Mouse (Mus musculus) lung, embryonic 15.5 days (tissue): ENCODE measurements around the gene Slc12a9. TPM values are rescaled to one million over a fixed set of nuclear protein-coding genes. Genes with fewer than 3 reads are reported as not detected.

Experiments
- ATAC-seq: fragments of 200-750 bp; cut with Nextera tagmentation; 2 replicates; pipeline ENCODE4 v1.8.0; 2017; ENCODE audit warnings: moderate number of reproducible peaks, borderline replicate concordance; ENCODE audit not compliant: low FRiP score, low TSS enrichment; ENCODE audit errors: extremely low read depth
- H3K27ac ChIP-seq: fragments of 300-500 bp; sonication (generic); 2 replicates; pipeline ENCODE4 v1.5.1; 2015; ENCODE audit warnings: moderate library complexity, mild to moderate bottlenecking, inconsistent platforms
- H3K27me3 ChIP-seq: fragments of 300-500 bp; sonication (generic); 2 replicates; pipeline ENCODE4 v1.6.1; 2015; ENCODE audit warnings: inconsistent platforms
- H3K36me3 ChIP-seq: fragments of 300-500 bp; sonication (generic); 2 replicates; pipeline ENCODE4 v1.6.1; 2015; ENCODE audit warnings: inconsistent platforms
- H3K4me1 ChIP-seq: fragments of 300-500 bp; sonication (generic); 2 replicates; pipeline ENCODE4 v1.6.1; 2015; ENCODE audit warnings: inconsistent platforms
- H3K4me2 ChIP-seq: fragments of 300-500 bp; sonication (generic); 2 replicates; pipeline ENCODE4 v1.6.1; 2015; ENCODE audit warnings: inconsistent platforms, mild to moderate bottlenecking, moderate library complexity
- H3K4me3 ChIP-seq: fragments of 300-500 bp; sonication (generic); 2 replicates; pipeline ENCODE4 v1.5.1; 2015; ENCODE audit warnings: mild to moderate bottlenecking, inconsistent platforms
- H3K9ac ChIP-seq: fragments of 300-500 bp; sonication (generic); 2 replicates; pipeline ENCODE4 v1.6.1; 2015; ENCODE audit warnings: inconsistent platforms
- H3K9me3 ChIP-seq: fragments of 300-500 bp; sonication (generic); 2 replicates; pipeline ENCODE4 v1.6.1; 2016; ENCODE audit warnings: inconsistent platforms
- WGBS: fragments of 180-500 bp; shearing (Covaris S2); methylation state at CpG from one replicate; pipeline ENCODE4 v1.1.7; 2015; 5-methylcytosine and 5-hydroxymethylcytosine counted together
- polyA plus RNA-seq: library from polyadenylated mRNA; unstranded; fragments of >200 nt; fragmentation: Nextera tagmentation; extraction: Ambion mirVana; gene quantifications from 2 replicates; pipeline ENCODE4 v1.2.1, GENCODE M21; 2015

Gene Slc12a9
- polyA plus RNA-seq, 1 experiment from 2014 or later = 13.0 TPM

DNA sequence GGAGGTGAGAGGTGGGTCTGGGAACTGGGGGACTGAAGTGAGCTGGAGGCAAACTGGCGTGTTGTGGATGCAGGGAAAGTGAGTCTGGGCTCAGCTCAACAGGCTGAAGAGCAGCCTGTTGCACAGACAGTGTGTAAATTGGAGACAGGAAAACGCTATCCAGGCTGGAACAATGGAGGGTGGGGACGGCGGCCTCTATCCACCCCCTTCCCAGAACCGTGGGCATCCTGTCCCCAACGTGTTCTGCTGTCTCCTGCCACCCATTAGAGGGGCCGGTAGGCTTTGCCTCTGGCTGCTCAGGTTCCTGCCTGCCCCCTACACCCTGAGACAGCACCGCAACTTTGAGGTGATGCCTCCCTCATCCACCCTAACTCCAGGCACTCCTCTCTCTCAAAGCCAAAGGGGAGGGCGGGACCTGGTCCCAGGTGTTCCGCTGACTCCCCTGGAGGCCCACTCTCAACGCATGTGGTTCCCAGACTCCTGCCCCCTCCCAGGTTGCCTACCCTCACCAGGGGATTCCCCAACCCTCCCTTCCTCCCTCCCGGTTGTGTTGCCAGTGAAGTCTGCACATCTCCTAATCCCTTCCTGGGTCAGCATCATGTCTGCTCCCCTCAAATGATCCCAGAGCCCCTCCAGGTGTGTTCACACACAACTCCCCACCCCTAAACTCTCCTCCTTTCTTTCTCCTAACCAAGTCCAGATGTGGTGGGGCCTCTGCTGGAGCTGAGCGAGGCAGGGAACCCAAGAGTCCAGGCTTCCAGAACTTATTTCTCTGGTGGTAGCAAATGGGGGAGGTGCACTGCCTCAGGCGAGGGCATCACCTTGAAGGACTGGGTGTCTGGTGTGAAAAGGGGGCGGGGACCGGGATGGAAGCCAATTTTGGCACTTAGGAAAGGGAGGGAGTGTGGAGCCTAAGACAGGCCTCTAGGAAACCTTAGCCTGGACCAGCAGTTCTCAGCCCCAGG is 18.9 kb upstream of the Slc12a9 start:
- H3K36me3 ChIP-seq = peaks cover 37% of the 10 kb centered on the region
- H3K4me2 ChIP-seq = peak overlapping the region; percentile 94
- peak overlapping the region; percentile 99 for H3K27ac ChIP-seq
- no peaks in the 10 kb centered on the region for H3K9me3 ChIP-seq
- WGBS = 8% methylated on average over 16 of the region's 16 CpGs
- no peaks in the 10 kb centered on the region for H3K27me3 ChIP-seq
- H3K9ac ChIP-seq = peak overlapping the region; percentile 99
- peaks cover 47% of the 10 kb centered on the region for H3K4me1 ChIP-seq
- H3K4me3 ChIP-seq = peak overlapping the region; percentile 97
- no peak for ATAC-seq

DNA sequence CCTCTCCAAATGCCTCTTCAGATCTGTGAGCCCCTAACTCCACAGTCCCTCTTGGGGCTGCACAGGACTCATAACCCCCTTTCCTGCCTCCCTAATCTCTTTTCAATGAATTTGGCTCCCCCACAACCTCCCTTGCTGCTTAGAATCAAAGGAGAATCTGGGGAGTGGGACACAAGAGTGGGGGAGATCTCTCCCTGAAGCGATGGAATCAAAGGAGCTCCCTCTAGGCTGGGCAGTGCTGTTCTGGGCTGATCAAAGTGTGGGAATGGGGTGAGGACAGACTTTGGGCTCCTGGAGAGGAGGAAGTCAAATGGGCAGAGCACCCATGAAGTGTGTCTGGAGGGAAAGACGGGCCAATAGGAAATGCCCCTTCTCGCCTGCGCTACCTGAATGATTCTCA is 18.0 kb upstream of the Slc12a9 start:
- WGBS = 1% methylated on average over 4 of the region's 4 CpGs

DNA sequence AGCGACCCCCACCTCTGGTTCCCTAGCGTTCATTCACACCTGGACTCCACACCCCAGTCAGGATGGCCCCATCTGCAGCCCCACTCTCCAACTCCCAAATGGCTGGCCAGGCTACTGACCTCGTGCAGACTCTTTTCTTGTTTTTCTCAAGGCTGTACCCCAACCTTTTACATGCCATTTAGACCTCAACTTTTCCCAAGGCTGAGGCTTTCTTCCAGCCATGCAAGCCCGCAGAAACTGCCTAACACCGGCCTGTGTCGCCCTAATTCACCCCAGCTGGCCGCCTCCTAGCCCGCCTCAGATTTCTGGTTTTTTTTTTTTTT is 17.6 kb upstream of the Slc12a9 start:
- Histone ChIP-seq H3K9ac (peak overlapping the region; percentile 99), H3K27ac (peak overlapping the region; percentile 99), H3K4me3 (peak overlapping the region; percentile 97), H3K36me3 (peaks cover 27% of the 10 kb centered on the region), H3K4me2 (peak overlapping the region; percentile 94), H3K9me3 (no peaks in the 10 kb centered on the region), H3K4me1 (peaks cover 59% of the 10 kb centered on the region), H3K27me3 (no peaks in the 10 kb centered on the region)
- 3% methylated on average over 8 of the region's 8 CpGs for WGBS
- ATAC-seq = no peak

More for the DNA sequence above, 18.0 kb upstream of the Slc12a9 start:
- H3K36me3 ChIP-seq = peaks cover 30% of the 10 kb centered on the region
- H3K27me3 ChIP-seq = no peaks in the 10 kb centered on the region
- H3K4me1 ChIP-seq = peaks cover 56% of the 10 kb centered on the region
- H3K4me2 ChIP-seq = peak overlapping the region; percentile 94
- peak overlapping the region; percentile 99 for H3K9ac ChIP-seq
- H3K9me3 ChIP-seq = no peaks in the 10 kb centered on the region
- ATAC-seq = no peak
- H3K4me3 ChIP-seq = peak overlapping the region; percentile 97
- peak overlapping the region; percentile 99 for H3K27ac ChIP-seq

DNA sequence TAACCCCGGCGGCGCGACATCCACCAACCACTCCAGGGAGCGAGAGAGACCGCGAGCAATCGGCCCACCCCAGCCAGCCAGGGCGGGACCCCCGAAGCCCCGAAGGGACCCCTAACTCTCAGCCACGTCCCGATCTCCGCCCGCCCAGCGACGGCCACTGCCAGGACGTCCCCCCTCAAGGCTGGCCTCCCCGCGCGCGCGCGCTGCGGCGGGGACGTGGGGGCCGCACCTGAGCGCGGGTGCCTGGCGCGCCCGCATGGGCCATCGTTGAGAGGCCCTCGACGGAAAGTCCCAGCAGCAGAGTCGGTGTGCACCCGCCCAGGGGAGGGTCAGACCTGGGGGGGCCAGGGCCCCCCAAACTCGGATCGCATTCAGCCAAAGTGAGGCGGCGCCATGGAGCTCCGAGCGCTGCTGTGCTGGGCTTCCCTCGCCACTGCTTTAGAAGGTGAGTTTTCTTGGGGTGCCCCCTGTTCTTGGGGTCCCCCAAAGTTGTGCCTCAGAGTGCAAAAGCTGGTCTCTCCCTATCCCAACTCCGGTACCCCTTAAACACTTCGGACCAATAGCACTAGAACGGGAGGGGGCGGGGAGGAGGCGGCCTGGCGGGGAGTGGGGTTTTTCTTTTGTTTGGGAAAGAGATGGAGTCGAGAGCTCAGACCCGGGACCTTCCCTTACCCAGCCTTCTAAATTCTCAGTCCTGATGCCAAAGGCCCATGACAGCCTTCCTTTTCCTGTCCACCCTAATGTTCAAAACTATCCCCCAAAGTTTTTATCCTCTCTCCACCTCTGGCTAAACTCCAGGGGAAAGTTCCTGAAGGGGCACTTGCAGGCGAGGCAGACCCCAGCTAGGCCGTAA is 17.0 kb upstream of the Slc12a9 start:
- H3K9me3 ChIP-seq = no peaks in the 10 kb centered on the region
- WGBS = under 1% methylated on average over 55 of the region's 55 CpGs
- H3K4me1 ChIP-seq = peaks cover 64% of the 10 kb centered on the region
- H3K27ac ChIP-seq = peak overlapping the region; percentile 99
- H3K4me3 ChIP-seq = peak overlapping the region; percentile 97
- peak overlapping the region; percentile 94 for H3K4me2 ChIP-seq
- peaks cover 21% of the 10 kb centered on the region for H3K36me3 ChIP-seq
- no peaks in the 10 kb centered on the region for H3K27me3 ChIP-seq
- ATAC-seq = peak; percentile 41; the same call in 1 of the 2 replicates
- peak overlapping the region; percentile 99 for H3K9ac ChIP-seq

DNA sequence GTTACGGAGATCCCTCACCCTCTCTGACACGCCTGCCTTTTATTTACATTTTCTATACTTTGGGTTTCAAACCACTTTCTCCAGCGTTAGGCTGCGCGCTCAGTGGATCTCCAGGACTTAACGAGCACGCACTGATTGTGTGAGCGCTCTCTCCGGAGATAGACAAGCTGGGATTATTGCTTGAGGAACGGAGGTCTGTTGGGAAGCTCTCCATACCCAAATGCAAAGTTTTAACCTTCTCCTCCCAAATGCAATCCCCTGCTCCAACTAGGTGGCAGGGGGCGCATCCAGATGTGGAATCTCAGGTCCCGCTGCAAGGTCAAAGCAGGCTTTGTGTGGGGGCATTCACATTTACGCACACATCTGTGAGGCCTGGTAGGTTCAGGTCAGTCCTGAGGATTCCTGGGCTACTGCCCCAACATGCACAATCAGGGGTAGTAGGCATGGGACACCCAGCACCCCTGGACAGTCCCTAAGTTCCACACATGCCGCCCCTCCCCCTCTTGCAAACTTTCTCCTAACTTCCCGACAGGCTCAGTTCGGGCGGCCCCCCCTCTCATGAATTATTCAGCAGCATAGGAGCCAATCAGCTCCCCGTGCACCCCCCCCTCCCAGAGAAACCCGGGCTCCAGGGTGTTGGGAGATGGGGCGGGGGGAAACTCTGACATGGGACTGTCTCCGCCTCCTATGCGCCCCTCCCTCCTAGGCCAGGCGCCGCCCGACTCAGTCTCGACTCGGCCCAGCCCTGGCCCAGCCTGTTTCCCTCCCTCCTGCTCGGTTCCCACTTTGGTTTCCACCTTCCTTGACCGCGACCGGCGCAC is 16.2 kb upstream of the Slc12a9 start, which contains the start of gene Ephb4:
Gene Ephb4 (plus strand): TSS at position 726 of the 821 bp plus-strand sequence.
- no peaks in the 10 kb centered on the region for H3K9me3 ChIP-seq

DNA sequence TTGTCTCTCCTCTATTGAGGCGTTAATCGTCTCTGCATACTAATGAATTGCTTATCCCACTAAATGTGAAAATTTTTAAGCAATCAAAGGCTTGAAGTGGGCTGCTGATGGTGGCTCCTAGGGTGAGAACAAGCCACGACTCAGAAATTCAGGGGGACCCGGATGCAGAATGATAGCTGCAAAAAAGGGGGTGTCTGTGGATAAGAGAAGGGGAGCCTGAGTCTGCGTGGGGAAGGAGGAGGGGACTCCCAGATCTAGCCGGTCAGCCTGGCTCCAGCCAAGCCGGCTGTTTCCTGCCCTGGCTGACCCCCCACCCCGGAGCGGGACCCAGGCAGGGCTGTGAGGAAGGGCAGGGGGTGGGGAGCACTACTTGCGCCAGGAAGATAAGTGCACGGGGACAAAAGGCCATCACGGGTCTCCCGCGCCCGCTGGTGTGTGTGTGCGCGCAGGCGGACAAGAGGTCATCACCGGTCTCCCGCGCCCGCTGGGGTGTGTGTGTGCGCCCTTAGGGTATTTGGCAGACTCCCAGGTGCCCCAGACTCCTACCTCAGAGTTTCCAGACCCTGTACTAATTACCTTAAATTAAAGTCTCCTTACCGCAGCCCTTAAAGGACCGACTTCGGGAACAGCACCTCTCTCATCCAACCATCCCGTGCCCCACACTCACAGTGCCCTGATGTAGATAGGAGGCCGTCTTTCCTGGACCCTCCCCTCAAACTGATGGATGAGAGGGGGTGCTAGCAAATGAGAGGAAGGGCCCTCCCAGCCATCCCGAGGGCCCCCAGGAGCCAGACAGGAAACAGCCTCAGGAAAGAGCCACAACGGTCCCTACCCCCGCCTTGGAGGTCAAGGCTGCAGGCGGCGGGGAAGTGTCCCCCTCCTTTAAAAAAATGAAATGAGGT is 15.3 kb upstream of the Slc12a9 start:
- H3K9me3 ChIP-seq = no peaks in the 10 kb centered on the region
- H3K36me3 ChIP-seq = peaks cover 4% of the 10 kb centered on the region
- WGBS = 1% methylated on average over 33 of the region's 33 CpGs
- H3K27me3 ChIP-seq = no peaks in the 10 kb centered on the region
- H3K9ac ChIP-seq = peak overlapping the region; percentile 36
- peak overlapping the region; percentile 94 for H3K4me2 ChIP-seq
- H3K27ac ChIP-seq = peak overlapping the region; percentile 99
- peak overlapping the region; percentile 97 for H3K4me3 ChIP-seq
- peaks cover 71% of the 10 kb centered on the region for H3K4me1 ChIP-seq
- ATAC-seq = peak; percentile 43

More for the DNA sequence above, 16.2 kb upstream of the Slc12a9 start, which contains the start of gene Ephb4:
- peak; percentile 95 for ATAC-seq
- Histone ChIP-seq H3K9ac (peak within 1 kb of the TSS; percentile 99), H3K27ac (peak within 1 kb of the TSS; percentile 99), H3K36me3 (peaks cover 12% of the 10 kb centered on the region), H3K27me3 (no peaks in the 10 kb centered on the region), H3K4me3 (peak within 1 kb of the TSS; percentile 97), H3K4me2 (peak within 1 kb of the TSS; percentile 94), H3K4me1 (peaks cover 72% of the 10 kb centered on the region)
- under 1% methylated on average over 30 of the region's 32 CpGs for WGBS

DNA sequence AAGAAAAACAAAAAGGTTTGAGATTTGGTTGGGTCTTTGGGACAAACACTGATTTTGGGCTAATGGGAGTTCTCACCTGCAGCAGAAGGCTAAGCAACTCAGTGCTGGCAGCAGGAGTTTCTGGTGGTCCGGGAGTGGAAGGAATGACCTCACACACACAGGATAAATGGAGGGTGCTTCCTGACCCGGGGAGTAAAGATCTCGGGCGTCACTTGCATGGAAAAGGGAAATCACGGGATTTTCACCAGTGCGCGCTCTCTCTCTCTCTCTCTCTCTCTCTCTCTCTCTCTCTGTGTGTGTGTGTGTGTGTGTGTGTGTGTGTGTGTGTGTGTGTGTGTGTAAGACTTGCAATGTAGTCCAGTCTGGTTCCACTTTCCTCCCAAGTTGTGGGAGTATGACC is 14.5 kb upstream of the Slc12a9 start:
- no peak overlapping the region; the same call in 1 of the 2 replicates for H3K4me3 ChIP-seq
- WGBS = 11% methylated on average over 7 of the region's 7 CpGs
- H3K4me2 ChIP-seq = peak overlapping the region; percentile 94
- H3K9me3 ChIP-seq = no peaks in the 10 kb centered on the region
- H3K27ac ChIP-seq = peak overlapping the region; percentile 99
- H3K27me3 ChIP-seq = no peaks in the 10 kb centered on the region
- H3K4me1 ChIP-seq = peaks cover 72% of the 10 kb centered on the region
- no peak overlapping the region for H3K9ac ChIP-seq
- no peaks in the 10 kb centered on the region for H3K36me3 ChIP-seq
- ATAC-seq = no peak

DNA sequence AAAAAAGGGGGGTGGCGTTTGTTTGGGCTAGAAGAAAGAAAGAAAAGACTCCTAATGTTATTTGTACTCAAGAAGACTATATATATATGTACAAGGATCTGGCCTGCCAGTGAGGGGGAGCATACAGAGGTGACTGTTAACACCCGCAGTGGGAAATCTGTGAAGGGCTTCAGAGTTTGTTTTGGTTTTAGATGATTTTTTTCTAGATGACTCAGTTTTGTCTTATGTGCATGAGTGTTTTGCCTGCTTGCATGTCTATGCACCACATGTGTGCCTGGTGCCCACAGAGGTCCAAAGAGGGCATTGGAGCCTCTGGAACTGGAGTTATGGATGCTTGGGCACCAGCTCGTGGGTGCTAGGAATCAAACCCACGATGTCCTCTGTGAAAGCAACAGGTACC is 13.6 kb upstream of the Slc12a9 start:
- WGBS = 55% methylated on average over 4 of the region's 4 CpGs
- H3K36me3 ChIP-seq = no peaks in the 10 kb centered on the region
- no peak overlapping the region for H3K9ac ChIP-seq
- H3K4me3 ChIP-seq = no peak overlapping the region
- H3K4me1 ChIP-seq = peaks cover 69% of the 10 kb centered on the region
- ATAC-seq = no peak
- no peak overlapping the region for H3K4me2 ChIP-seq
- H3K27me3 ChIP-seq = no peaks in the 10 kb centered on the region
- H3K27ac ChIP-seq = peak overlapping the region; percentile 99
- H3K9me3 ChIP-seq = no peaks in the 10 kb centered on the region

DNA sequence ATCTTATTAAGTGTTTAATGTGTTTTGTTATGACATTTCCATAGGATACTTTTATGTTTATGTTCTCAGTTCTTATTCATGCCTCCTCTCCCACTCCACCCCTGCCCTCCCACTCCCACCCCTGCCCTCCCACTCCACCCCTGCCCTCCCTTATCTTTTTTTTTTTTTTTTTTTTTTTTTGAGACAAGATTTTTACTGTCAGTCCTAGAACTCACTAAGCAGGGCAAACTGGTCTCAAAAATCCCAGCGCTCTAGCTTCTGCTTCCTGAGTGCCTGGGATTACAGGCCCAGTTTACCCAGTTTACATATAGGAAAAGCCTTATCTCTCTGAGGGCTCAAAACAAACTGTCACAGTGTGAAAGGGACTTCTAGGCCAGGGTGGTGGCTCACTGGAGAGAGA is 13.0 kb upstream of the Slc12a9 start:
- WGBS = 27% methylated on average over 1 of the region's 1 CpGs
- Histone ChIP-seq H3K27ac (peak overlapping the region; percentile 99), H3K4me1 (peaks cover 64% of the 10 kb centered on the region), H3K9me3 (no peaks in the 10 kb centered on the region), H3K9ac (no peak overlapping the region), H3K4me2 (peak overlapping the region; percentile 32), H3K4me3 (no peak overlapping the region), H3K27me3 (no peaks in the 10 kb centered on the region), H3K36me3 (no peaks in the 10 kb centered on the region)
- ATAC-seq = no peak

DNA sequence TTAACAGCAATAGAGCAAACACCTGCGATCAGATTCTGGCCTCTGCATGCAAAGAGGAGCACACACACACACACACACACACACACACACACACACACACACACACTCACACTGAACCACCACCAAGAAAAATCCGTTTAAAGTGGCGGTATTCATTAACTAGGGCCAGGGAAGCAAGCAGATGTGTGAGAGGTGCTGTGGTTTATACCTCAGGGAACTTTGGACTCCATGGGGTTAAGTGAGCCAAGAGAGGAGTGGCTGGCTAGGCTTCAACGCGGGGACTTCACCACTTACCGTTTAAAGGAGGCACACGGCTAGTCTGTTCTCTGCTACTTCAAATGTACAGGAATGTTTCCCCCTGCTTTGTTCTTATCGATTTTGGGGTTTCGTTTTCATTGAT is 12.4 kb upstream of the Slc12a9 start:
- H3K4me1 ChIP-seq = peaks cover 63% of the 10 kb centered on the region
- H3K36me3 ChIP-seq = no peaks in the 10 kb centered on the region
- H3K9me3 ChIP-seq = no peaks in the 10 kb centered on the region
- H3K4me3 ChIP-seq = no peak overlapping the region
- no peaks in the 10 kb centered on the region for H3K27me3 ChIP-seq
- 7% methylated on average over 9 of the region's 9 CpGs for WGBS
- H3K27ac ChIP-seq = peak overlapping the region; percentile 99
- no peak for ATAC-seq
- H3K9ac ChIP-seq = no peak overlapping the region
- H3K4me2 ChIP-seq = peak overlapping the region; percentile 32
